Mouse (Mus musculus): Measurements from ENCODE around the gene Gm7247. TPM values are rescaled to one million over a fixed set of nuclear protein-coding genes. Genes with fewer than 3 reads are reported as not detected.
"Not testable (repeated sequence)": the region's sequence is repeated elsewhere in the genome, so short reads cannot be mapped to it uniquely, and the experiment has no call there.

Gene Gm7247
- polyA plus RNA-seq, 1 experiment: not detected

- TF ChIP-seq E2F4 (IDR thresholded peaks at IDR 0.05; ENCODE audit: insufficient read depth) (no peak), SRF (IDR thresholded peaks at IDR 0.05; ENCODE audit: control insufficient read depth, insufficient read length, low read depth) (no peak), USF1 (IDR thresholded peaks at IDR 0.05; ENCODE audit: low read depth) (no peak), POLR2AphosphoS2 (IDR thresholded peaks at IDR 0.05; ENCODE audit: insufficient read length, low read depth) (no peak), TCF3 (IDR thresholded peaks at IDR 0.05; ENCODE audit: insufficient read length, low read depth) (no peak), TCF12 (IDR thresholded peaks at IDR 0.05; ENCODE audit: insufficient read depth, poor library complexity, severe bottlenecking) (no peak), REST (IDR thresholded peaks at IDR 0.05; ENCODE audit: insufficient read depth, insufficient read length) (no peak), MAX (IDR thresholded peaks at IDR 0.05; ENCODE audit: low read depth) (no peak), CEBPB (IDR thresholded peaks at IDR 0.05; ENCODE audit: insufficient read depth, poor library complexity, severe bottlenecking) (no peak)
- no peak overlapping the region for H3ac ChIP-seq (ENCODE audit: control insufficient read depth, insufficient read length)
- no peaks in the 10 kb centered on the region for H3K79me2 ChIP-seq (ENCODE audit: control insufficient read depth, insufficient read depth)
- H3K4me3 ChIP-seq: no peak overlapping the region
- H3K27me3 ChIP-seq (ENCODE audit: control insufficient read depth, insufficient read depth, insufficient read length): no peaks in the 10 kb centered on the region
- no peaks in the 10 kb centered on the region for H3K36me3 ChIP-seq (ENCODE audit: control insufficient read depth, insufficient read depth)
- H3K4me2 ChIP-seq (ENCODE audit: low read depth): no peak overlapping the region
These were observed 73.5 kb downstream of the Gm7247 start for GRCm38 (mm10) chr14:51435020-51435419.

GRCm38 (mm10) chr14:51438955-51439354 lies 77.4 kb downstream of the Gm7247 start:
- Histone ChIP-seq H3K79me2 (ENCODE audit: control insufficient read depth, insufficient read depth) (no peaks in the 10 kb centered on the region), H3K36me3 (ENCODE audit: control insufficient read depth, insufficient read depth) (no peaks in the 10 kb centered on the region), H3ac (ENCODE audit: control insufficient read depth, insufficient read length) (no peak overlapping the region), H3K27me3 (ENCODE audit: control insufficient read depth, insufficient read depth, insufficient read length) (no peaks in the 10 kb centered on the region), H3K4me3 (no peak overlapping the region), H3K4me2 (ENCODE audit: low read depth) (no peak overlapping the region)
- no peak for TF ChIP-seq MYOD1 (IDR thresholded peaks at IDR 0.05; ENCODE audit: control insufficient read depth in 1 of 3, insufficient read length in 2 of 3, low read depth in 2 of 3)
- TF ChIP-seq POLR2AphosphoS2 (IDR thresholded peaks at IDR 0.05; ENCODE audit: insufficient read length, low read depth): no peak
- no peak for TF ChIP-seq REST (IDR thresholded peaks at IDR 0.05; ENCODE audit: insufficient read depth, insufficient read length)
- TF ChIP-seq E2F4 (IDR thresholded peaks at IDR 0.05; ENCODE audit: insufficient read depth): no peak
- TF ChIP-seq MAX (IDR thresholded peaks at IDR 0.05; ENCODE audit: low read depth): no peak
- TF ChIP-seq USF1 (IDR thresholded peaks at IDR 0.05; ENCODE audit: low read depth): no peak
- no peak for TF ChIP-seq POLR2A (IDR thresholded peaks at IDR 0.05; ENCODE audit: insufficient read length, low read depth)
- no peak for TF ChIP-seq TCF3 (IDR thresholded peaks at IDR 0.05; ENCODE audit: insufficient read length, low read depth)
- TF ChIP-seq SRF (IDR thresholded peaks at IDR 0.05; ENCODE audit: control insufficient read depth, insufficient read length, low read depth): no peak

GRCm38 (mm10) chr14:51451557-51451956 lies 90.0 kb downstream of the Gm7247 start, which contains the start of gene Vmn2r89:
Gene Vmn2r89 (plus strand): TSS chr14:51451857.
- not testable (repeated sequence) for H3K4me3 ChIP-seq; H3ac ChIP-seq (ENCODE audit: control insufficient read depth, insufficient read length); H3K4me2 ChIP-seq (ENCODE audit: low read depth); H3K36me3 ChIP-seq (ENCODE audit: control insufficient read depth, insufficient read depth); H3K27me3 ChIP-seq (ENCODE audit: control insufficient read depth, insufficient read depth, insufficient read length); H3K79me2 ChIP-seq (ENCODE audit: control insufficient read depth, insufficient read depth)

- not testable (repeated sequence) for H3K4me3 ChIP-seq; H3K36me3 ChIP-seq (ENCODE audit: control insufficient read depth, insufficient read depth)
These were observed 118.7 kb downstream of the Gm7247 start for GRCm38 (mm10) chr14:51480278-51480677.

DNA sequence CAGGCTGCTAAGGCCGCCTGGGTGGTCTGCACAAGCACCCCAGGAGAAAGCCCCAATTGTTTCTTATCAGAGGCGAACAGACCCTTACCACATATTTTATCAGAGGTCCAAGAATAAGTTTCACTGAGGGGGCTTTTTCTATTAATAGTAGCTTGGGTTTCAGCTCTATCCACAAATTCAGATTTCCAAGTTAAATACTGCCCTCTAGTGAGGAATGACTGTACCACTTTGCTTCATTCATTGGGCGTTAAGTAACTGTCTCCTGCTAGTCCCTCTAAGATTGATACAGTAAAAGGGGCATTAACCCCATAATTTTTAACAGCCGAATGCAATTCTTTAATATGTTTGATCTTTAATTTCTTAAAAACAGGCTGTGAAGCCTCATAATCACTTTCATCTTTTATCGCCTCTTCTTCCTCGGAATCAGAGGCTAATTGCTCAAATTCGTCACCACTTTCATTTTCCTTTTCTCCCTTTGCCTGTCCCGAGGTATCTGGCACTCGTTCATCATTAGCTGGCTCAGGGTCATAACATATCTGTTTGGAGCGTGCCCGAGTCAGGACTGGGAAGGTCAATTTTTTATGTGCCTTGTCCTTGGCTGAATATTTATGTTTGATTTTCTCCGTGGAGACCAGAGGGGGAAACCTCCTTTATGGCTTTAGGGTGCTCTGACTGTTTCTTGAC lies 119.9 kb downstream of the Gm7247 start:
- H3K36me3 ChIP-seq (ENCODE audit: control insufficient read depth, insufficient read depth); H3ac ChIP-seq (ENCODE audit: control insufficient read depth, insufficient read length); H3K27me3 ChIP-seq (ENCODE audit: control insufficient read depth, insufficient read depth, insufficient read length); H3K79me2 ChIP-seq (ENCODE audit: control insufficient read depth, insufficient read depth): not testable (repeated sequence)
- Histone ChIP-seq H3K4me2 (ENCODE audit: low read depth) (peak overlapping the region; percentile 92), H3K4me3 (peak overlapping the region; percentile 58)

More at GRCm38 (mm10) chr14:51480278-51480677, 118.7 kb downstream of the Gm7247 start:
- peak overlapping the region; percentile 92 for H3K4me2 ChIP-seq (ENCODE audit: low read depth)
- not testable (repeated sequence) for H3ac ChIP-seq (ENCODE audit: control insufficient read depth, insufficient read length); H3K27me3 ChIP-seq (ENCODE audit: control insufficient read depth, insufficient read depth, insufficient read length); H3K79me2 ChIP-seq (ENCODE audit: control insufficient read depth, insufficient read depth)

GRCm38 (mm10) chr14:51482051-51482715 lies 120.6 kb downstream of the Gm7247 start:
- Histone ChIP-seq H3K27me3 (ENCODE audit: control insufficient read depth, insufficient read depth, insufficient read length) (no peaks in the 10 kb centered on the region), H3K36me3 (ENCODE audit: control insufficient read depth, insufficient read depth) (no peaks in the 10 kb centered on the region), H3K79me2 (ENCODE audit: control insufficient read depth, insufficient read depth) (no peaks in the 10 kb centered on the region), H3K4me2 (ENCODE audit: low read depth) (peak overlapping the region; percentile 92), H3K4me3 (peak overlapping the region; percentile 58), H3ac (ENCODE audit: control insufficient read depth, insufficient read length) (no peak overlapping the region)
- TF ChIP-seq E2F4 (IDR thresholded peaks at IDR 0.05; ENCODE audit: insufficient read depth) (no peak), TCF12 (IDR thresholded peaks at IDR 0.05; ENCODE audit: insufficient read depth, poor library complexity, severe bottlenecking) (no peak), MYOD1 (IDR thresholded peaks at IDR 0.05; ENCODE audit: control insufficient read depth in 1 of 3, insufficient read length in 2 of 3, low read depth in 2 of 3) (no peak), MAX (IDR thresholded peaks at IDR 0.05; ENCODE audit: low read depth) (no peak), TCF3 (IDR thresholded peaks at IDR 0.05; ENCODE audit: insufficient read length, low read depth) (no peak), REST (IDR thresholded peaks at IDR 0.05; ENCODE audit: insufficient read depth, insufficient read length) (no peak), CEBPB (IDR thresholded peaks at IDR 0.05; ENCODE audit: insufficient read depth, poor library complexity, severe bottlenecking) (no peak), POLR2A (IDR thresholded peaks at IDR 0.05; ENCODE audit: insufficient read length, low read depth) (no peak), POLR2AphosphoS2 (IDR thresholded peaks at IDR 0.05; ENCODE audit: insufficient read length, low read depth) (no peak), USF1 (IDR thresholded peaks at IDR 0.05; ENCODE audit: low read depth) (no peak), MYOG (IDR thresholded peaks at IDR 0.05; ENCODE audit: control insufficient read depth in 1 of 3, insufficient read depth in 1 of 3, insufficient read length in 2 of 3, low read depth in 2 of 3) (no peak)

- Histone ChIP-seq H3K4me3 (peak overlapping the region; percentile 58), H3K4me2 (ENCODE audit: low read depth) (peak overlapping the region; percentile 92)
- H3K79me2 ChIP-seq (ENCODE audit: control insufficient read depth, insufficient read depth); H3K27me3 ChIP-seq (ENCODE audit: control insufficient read depth, insufficient read depth, insufficient read length); H3ac ChIP-seq (ENCODE audit: control insufficient read depth, insufficient read length); H3K36me3 ChIP-seq (ENCODE audit: control insufficient read depth, insufficient read depth): not testable (repeated sequence)
These were observed 121.4 kb downstream of the Gm7247 start for GRCm38 (mm10) chr14:51482971-51483381.

Data from myocyte (in vitro differentiated cells).